Mouse (Mus musculus): ENCODE data around the gene Col27a1. TPM values are rescaled to one million over a fixed set of nuclear protein-coding genes. Genes with fewer than 3 reads are reported as not detected.

Gene Col27a1
- polyA plus RNA-seq, 1 experiment from 2014 or later = 4.6 TPM

DNA sequence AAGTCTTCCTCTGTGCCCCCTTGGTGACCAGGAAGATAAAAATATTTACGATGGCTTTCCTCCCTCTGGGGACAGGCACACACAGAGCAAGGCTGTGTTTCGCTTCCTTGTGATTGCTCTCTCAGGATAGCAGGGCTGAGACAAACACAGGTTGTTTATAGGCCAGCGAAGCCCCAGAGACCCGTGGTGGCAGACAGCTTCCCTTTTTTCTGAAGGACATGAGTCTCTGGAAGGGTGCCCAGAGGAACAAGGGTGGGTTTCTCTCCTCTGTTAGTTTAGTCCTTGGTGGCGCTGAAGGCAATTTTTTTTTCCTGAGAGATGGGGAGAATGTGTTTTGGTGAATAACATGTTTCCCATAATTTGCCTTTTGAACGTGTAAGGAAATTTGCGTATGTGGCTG lies 8.2 kb upstream of the Col27a1 start:
- H3K27me3 ChIP-seq (replicated peaks) = no peaks in the 10 kb centered on the region
- no peak overlapping the region for H3K27ac ChIP-seq
- no peaks in the 10 kb centered on the region for H3K4me1 ChIP-seq
- H3K9ac ChIP-seq = no peak overlapping the region
- no peak for ATAC-seq (ENCODE audit: low FRiP score, low read depth)
- H3K36me3 ChIP-seq = no peaks in the 10 kb centered on the region
- no peak overlapping the region for H3K4me2 ChIP-seq (replicated peaks)
- no peak overlapping the region for H3K4me3 ChIP-seq
- no peaks in the 10 kb centered on the region for H3K9me3 ChIP-seq
- 66% methylated on average over 7 of the region's 7 CpGs for WGBS

DNA sequence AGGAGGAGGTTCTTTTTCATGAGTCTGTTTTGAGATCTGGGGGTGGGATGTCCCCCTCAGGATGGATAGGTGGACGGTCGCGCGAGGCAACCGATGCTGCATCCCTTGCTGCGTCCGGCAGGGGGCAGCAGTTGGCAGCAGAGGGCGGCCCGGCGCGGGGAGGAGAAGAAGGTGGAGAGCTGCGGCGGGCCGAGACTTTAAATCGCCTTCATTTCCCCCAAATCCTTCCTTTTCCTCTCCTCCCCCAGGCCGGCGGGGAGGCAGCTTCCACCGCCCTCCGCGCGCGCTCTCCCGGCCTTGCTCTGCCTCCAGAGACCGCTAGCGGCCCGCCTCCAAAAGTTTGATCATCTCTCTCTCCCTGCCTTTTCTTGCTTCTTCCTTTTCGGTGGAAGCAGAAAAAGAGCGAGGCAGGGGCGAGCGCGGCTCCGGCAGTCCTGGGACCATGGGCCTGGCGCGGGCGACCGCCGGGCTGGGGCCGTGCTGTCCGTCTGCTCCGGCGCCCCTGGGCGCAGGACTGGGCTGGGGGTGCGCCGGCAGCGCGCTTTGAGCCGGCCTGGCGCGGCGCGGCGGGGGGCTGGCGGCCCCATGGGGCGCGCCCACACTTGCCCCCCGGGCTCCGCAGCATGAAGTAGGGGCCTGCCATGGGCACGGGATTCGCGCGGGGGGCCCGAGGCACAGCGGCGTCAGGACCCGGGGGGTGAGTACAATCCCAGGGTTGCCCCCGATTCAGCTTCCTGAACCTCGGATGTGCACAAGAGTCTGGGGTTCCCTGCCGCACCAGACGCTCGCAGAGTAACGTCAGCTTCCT lies 1.6 kb downstream of the Col27a1 start:
- WGBS = under 1% methylated on average over 70 of the region's 71 CpGs
- peak; percentile 70 for ATAC-seq (ENCODE audit: low FRiP score, low read depth)
- Histone ChIP-seq H3K4me1 (peaks cover 26% of the 10 kb centered on the region), H3K27ac (no peak overlapping the region), H3K9ac (peak overlapping the region; percentile 83), H3K9me3 (no peaks in the 10 kb centered on the region), H3K4me2 (replicated peaks) (peak overlapping the region; percentile 100), H3K36me3 (no peaks in the 10 kb centered on the region), H3K27me3 (replicated peaks) (peaks cover 41% of the 10 kb centered on the region), H3K4me3 (peak overlapping the region; percentile 69)

DNA sequence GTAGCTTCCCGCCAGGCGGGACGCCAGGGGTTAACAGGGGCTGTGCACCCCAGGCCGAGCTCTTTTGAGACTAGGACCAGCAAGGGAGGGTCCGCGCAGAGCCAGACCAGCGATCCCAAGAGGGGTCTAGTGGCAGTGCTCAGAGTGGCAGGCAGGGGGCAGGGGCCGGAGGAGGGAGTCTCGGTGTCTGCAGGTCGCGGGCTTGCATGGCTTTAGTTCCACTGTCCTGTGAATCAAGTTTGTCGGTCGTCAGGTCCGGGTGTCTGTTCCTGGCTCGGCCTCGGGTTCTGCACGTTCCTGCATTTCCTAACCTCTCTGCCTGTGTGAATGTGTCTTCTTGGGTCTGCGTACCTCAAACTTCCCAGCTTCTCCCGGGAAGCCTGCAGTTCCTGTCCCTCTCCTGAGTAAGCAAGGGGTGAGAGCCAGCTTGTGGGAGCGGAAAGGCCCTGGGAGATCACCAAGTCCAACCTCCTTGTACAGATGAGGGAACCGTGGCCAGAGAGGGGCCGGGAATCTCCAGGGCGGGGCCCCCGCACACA lies 2.3 kb downstream of the Col27a1 start:
- peaks cover 26% of the 10 kb centered on the region for H3K4me1 ChIP-seq
- WGBS = 2% methylated on average over 24 of the region's 24 CpGs
- H3K4me2 ChIP-seq (replicated peaks) = peak overlapping the region; percentile 100
- no peaks in the 10 kb centered on the region for H3K9me3 ChIP-seq
- peak overlapping the region; percentile 69 for H3K4me3 ChIP-seq
- no peak overlapping the region for H3K27ac ChIP-seq
- H3K9ac ChIP-seq = peak overlapping the region; percentile 83
- no peaks in the 10 kb centered on the region for H3K36me3 ChIP-seq
- H3K27me3 ChIP-seq (replicated peaks) = peaks cover 41% of the 10 kb centered on the region
- peak; percentile 79 for ATAC-seq (ENCODE audit: low FRiP score, low read depth)

DNA sequence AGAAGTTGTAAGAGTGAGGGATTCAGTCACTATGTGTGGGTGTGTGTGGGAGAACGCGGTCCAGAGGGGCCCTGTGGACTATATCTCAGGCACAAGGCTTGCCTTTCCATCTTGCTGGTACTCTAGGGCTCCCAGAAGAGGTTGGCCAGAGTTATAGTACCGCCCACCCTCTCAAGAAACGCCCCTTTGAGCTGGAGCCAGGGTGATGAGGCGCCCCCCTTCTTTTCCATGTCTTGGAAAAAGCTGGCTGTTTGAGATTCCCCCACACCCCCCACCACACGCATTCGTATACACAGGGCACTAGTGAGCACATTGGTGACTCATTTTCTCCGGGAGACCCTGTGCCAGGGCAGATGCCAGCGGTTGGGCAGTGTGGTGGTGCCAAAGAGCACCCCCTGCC lies 2.8 kb downstream of the Col27a1 start:
- peak; percentile 5; the same call in 1 of the 2 replicates for ATAC-seq (ENCODE audit: low FRiP score, low read depth)
- 0 out of 2 replicates have a peak overlapping the region, but pooled peaks have one; percentile 29 for H3K9ac ChIP-seq
- peaks cover 41% of the 10 kb centered on the region for H3K27me3 ChIP-seq (replicated peaks)
- H3K4me1 ChIP-seq = peaks cover 26% of the 10 kb centered on the region
- H3K27ac ChIP-seq = no peak overlapping the region
- H3K36me3 ChIP-seq = no peaks in the 10 kb centered on the region
- 35% methylated on average over 9 of the region's 9 CpGs for WGBS
- H3K4me3 ChIP-seq = peak overlapping the region; percentile 69
- H3K9me3 ChIP-seq = no peaks in the 10 kb centered on the region
- peak overlapping the region; percentile 100 for H3K4me2 ChIP-seq (replicated peaks)

DNA sequence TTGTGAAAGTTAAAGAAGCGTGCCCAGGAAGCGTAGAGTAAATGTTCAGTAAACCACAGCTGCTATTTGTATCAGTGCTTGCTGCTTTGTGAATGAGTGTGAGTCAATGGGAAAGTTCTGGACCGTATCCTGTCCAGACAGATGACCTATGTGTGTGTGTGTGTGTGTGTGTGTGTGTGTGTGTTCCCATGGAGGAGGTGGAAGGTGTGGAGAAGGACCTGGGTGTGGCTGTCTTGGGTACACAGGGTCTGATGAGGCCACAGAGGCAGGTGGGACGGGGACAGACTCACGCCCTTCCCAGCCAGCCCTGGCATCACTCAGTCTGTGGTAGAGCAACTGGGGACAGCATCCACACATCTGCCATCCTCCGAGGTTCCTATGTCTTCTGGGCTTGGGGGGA lies 3.7 kb downstream of the Col27a1 start:
- Histone ChIP-seq H3K36me3 (no peaks in the 10 kb centered on the region), H3K9ac (no peak overlapping the region), H3K27ac (no peak overlapping the region), H3K4me1 (peaks cover 26% of the 10 kb centered on the region), H3K4me2 (replicated peaks) (peak overlapping the region; percentile 100; the same call in 1 of the 2 replicates), H3K9me3 (no peaks in the 10 kb centered on the region), H3K27me3 (replicated peaks) (peaks cover 34% of the 10 kb centered on the region), H3K4me3 (no peak overlapping the region)
- WGBS = 85% methylated on average over 6 of the region's 6 CpGs
- ATAC-seq (ENCODE audit: low FRiP score, low read depth) = no peak

DNA sequence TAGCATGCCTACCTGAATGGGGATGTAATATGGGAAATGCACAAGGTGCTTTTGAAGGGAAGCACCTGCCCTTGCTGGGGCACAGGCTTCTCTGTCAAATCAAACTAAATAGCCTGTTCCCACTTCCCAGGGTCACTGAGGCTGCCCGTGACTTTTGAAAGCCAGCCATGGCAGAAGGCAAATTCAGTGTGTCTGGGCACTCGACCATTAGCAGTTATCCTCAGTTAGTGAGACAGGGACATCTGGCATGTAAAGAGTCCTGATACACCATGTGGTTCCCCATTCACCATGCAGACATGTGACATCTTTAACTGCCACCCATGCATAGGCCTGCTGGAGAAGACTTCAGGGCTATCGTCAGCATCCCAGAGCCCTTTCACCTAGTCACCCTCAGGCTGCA lies 5.3 kb downstream of the Col27a1 start:
- H3K27me3 ChIP-seq (replicated peaks) = peaks cover 20% of the 10 kb centered on the region
- H3K4me2 ChIP-seq (replicated peaks) = no peak overlapping the region
- no peak overlapping the region for H3K9ac ChIP-seq
- H3K27ac ChIP-seq = no peak overlapping the region
- no peak for ATAC-seq (ENCODE audit: low FRiP score, low read depth)
- H3K4me1 ChIP-seq = peaks cover 21% of the 10 kb centered on the region
- no peak overlapping the region for H3K4me3 ChIP-seq
- H3K36me3 ChIP-seq = no peaks in the 10 kb centered on the region
- WGBS = 69% methylated on average over 3 of the region's 3 CpGs
- no peaks in the 10 kb centered on the region for H3K9me3 ChIP-seq

DNA sequence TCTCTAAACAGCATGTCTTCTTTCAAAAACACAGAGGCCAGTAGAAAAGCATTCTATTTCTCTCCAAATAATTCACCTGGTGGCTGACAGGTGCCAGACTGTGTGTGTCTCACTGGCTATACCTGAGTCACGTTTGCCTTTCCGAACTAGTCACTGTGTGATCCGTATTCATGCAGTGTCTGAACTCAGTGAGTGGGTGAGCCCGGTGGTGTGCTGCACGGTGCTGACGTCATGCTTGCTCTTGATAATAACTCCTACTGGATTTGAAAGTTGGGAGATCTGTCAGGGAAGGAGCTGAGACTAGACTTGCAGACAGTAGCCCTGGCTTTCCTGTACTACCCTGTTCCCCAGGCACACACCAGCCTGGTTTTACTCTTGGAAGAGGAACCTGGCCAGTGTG lies 5.8 kb downstream of the Col27a1 start:
- Histone ChIP-seq H3K4me3 (no peak overlapping the region), H3K27ac (no peak overlapping the region), H3K27me3 (replicated peaks) (peaks cover 14% of the 10 kb centered on the region), H3K4me1 (peaks cover 15% of the 10 kb centered on the region), H3K4me2 (replicated peaks) (no peak overlapping the region), H3K9me3 (no peaks in the 10 kb centered on the region), H3K9ac (no peak overlapping the region), H3K36me3 (no peaks in the 10 kb centered on the region)
- no peak for ATAC-seq (ENCODE audit: low FRiP score, low read depth)
- 84% methylated on average over 6 of the region's 6 CpGs for WGBS

DNA sequence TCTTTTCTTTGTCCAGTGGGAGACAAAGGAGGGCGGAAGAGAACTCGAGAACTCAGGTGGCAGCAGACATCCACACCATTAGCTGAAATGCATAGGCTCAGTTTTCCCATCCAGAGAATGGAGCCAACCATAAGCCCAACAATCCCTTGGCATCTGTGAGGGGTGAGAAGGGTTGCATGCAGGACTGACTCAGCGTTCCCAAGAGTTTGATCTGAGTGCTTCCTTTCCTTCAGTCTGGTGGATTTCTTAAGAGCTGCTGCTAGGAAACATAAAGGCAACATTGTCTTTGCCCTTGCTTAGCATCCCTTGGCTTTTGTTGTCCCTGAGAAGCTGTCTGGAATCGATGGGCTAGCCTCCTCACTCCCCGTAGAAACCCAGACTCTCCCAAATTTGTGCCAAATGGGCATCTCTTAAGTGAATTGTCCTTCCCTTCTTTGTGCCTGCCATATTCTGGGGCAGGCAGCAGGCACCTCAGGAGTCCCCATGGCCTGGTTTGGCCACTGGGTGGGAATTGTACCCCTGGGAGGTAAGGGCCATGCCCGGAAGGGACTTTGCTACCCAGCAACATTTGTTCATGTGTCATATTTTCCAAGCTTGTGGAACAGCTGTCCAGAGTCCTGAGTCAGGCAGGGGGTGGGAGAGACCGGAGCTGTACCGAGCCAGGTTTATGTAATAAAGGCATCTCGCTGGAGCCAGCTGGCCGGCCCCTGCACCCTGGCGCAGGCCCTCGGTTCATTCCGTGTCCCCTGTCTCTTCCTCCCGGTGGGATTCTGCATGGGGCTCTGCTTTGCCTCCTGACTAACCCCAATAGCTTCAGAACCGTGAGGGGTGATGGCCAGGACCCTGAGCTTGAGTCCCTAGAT lies 7.5 kb downstream of the Col27a1 start:
- Histone ChIP-seq H3K36me3 (no peaks in the 10 kb centered on the region), H3K4me3 (no peak overlapping the region), H3K9ac (no peak overlapping the region), H3K4me1 (peaks cover 6% of the 10 kb centered on the region), H3K4me2 (replicated peaks) (no peak overlapping the region), H3K27me3 (replicated peaks) (peaks cover 7% of the 10 kb centered on the region), H3K27ac (no peak overlapping the region), H3K9me3 (no peaks in the 10 kb centered on the region)
- WGBS = 88% methylated on average over 15 of the region's 15 CpGs
- no peak for ATAC-seq (ENCODE audit: low FRiP score, low read depth)

DNA sequence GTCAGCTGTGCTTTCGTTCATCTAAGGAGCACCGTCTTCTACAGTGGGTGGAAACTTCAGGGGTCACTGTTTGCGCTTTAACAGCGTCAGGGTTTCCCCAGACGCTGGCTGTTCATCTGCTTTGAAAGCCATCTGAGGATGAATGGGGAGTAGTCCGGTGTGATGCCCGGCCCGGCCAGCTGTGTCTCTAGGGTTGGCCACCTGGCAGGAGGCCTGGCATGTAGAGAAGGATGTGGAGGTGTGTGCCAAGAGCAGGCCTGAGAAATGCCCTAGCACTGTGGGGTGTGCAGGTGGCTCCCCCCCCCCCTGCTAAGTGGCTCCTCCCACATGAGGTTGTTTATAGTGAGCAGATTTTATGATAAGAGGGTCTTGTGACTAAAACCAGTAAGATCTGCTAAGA lies 8.4 kb downstream of the Col27a1 start:
- H3K27ac ChIP-seq = no peak overlapping the region
- no peak overlapping the region for H3K4me2 ChIP-seq (replicated peaks)
- no peak overlapping the region for H3K4me3 ChIP-seq
- ATAC-seq (ENCODE audit: low FRiP score, low read depth) = no peak
- no peaks in the 10 kb centered on the region for H3K27me3 ChIP-seq (replicated peaks)
- no peaks in the 10 kb centered on the region for H3K9me3 ChIP-seq
- 78% methylated on average over 8 of the region's 8 CpGs for WGBS
- H3K36me3 ChIP-seq = no peaks in the 10 kb centered on the region
- H3K9ac ChIP-seq = no peak overlapping the region
- no peaks in the 10 kb centered on the region; the same call in 1 of the 2 replicates for H3K4me1 ChIP-seq

DNA sequence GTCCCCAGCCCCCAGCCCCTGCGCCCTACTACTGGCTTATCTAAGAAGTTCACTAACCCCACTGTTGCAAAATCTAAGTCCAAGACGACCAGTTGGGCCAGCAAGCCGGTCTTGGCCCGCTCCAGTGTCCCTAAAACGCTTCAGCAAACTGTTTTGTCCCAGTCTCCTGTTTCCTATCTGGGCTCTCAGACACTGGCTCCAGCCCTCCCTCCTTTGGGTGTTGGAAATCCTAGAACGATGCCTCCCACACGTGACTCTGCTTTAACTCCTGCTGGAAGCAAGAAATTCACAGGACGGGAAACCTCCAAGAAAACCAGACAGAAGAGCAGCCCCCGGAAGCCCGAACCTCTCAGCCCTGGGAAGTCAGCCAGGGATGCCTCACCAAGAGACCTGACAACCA lies 11.6 kb downstream of the Col27a1 start:
- no peak overlapping the region for H3K27ac ChIP-seq

DNA sequence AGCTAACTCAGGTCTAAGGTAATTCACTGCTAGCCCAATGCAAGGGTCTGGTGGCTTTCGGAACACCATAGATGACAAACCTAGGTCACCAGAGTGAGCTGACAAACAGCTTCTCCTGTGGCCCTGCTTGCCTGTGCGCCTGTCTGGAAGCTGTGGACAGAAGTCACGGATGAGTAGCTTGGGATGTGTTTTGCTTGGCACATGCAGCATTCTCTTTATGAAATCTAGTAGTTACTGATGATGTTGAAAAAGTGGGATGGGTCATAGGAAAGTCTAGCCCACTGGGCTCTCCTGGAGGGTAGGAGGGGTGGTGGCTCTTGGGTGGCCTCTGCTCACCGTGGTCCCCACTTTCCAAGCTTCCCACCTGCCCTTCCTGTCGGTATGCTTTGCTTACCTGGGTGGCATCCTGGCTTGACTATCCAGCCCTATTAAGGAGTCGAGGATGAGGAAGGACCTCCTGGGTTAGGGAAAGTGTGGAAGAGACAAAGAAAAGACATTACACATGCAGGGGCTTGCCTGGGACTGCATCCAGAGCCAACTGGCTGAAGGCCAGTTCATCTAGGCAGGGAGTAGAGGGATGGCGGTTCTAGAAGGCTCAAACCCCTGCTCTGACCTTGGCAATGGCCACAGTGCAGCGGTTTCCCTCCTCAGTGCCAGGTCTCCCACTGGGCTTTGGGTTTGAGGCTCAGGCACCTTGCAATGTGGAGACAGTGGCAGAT lies 12.5 kb downstream of the Col27a1 start:
- Histone ChIP-seq H3K27ac (no peak overlapping the region), H3K36me3 (no peaks in the 10 kb centered on the region), H3K9me3 (no peaks in the 10 kb centered on the region), H3K9ac (no peak overlapping the region), H3K4me2 (replicated peaks) (no peak overlapping the region), H3K27me3 (replicated peaks) (no peaks in the 10 kb centered on the region), H3K4me3 (no peak overlapping the region), H3K4me1 (peaks cover 18% of the 10 kb centered on the region)
- ATAC-seq (ENCODE audit: low FRiP score, low read depth) = no peak
- WGBS = 80% methylated on average over 8 of the region's 8 CpGs

More for the DNA sequence above, 11.6 kb downstream of the Col27a1 start:
- no peak for ATAC-seq (ENCODE audit: low FRiP score, low read depth)
- H3K4me1 ChIP-seq = peaks cover 18% of the 10 kb centered on the region
- WGBS = 84% methylated on average over 10 of the region's 10 CpGs
- no peak overlapping the region for H3K9ac ChIP-seq
- H3K4me2 ChIP-seq (replicated peaks) = no peak overlapping the region
- no peaks in the 10 kb centered on the region for H3K27me3 ChIP-seq (replicated peaks)
- H3K4me3 ChIP-seq = no peak overlapping the region
- no peaks in the 10 kb centered on the region for H3K36me3 ChIP-seq
- no peaks in the 10 kb centered on the region for H3K9me3 ChIP-seq

DNA sequence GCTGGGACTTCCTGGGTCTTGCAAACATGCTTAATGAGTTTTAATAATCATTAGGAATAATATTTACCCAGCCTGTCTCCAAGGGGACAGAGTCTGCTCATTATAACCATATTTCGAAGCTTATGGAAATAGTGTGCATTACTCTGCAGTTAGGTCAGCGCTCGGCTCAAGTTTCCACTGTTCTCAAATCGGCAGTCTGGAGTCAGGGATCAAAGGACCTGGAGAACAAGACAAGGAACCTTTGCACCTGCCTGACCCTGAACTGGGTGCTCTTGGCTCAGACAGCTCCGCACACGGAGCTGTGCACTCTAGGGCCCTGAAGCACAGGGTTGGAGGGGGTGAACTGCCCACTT lies 13.1 kb downstream of the Col27a1 start:
- peaks cover 18% of the 10 kb centered on the region for H3K4me1 ChIP-seq
- ATAC-seq (ENCODE audit: low FRiP score, low read depth) = no peak
- H3K27ac ChIP-seq = no peak overlapping the region
- no peak overlapping the region for H3K9ac ChIP-seq
- no peaks in the 10 kb centered on the region for H3K36me3 ChIP-seq
- H3K27me3 ChIP-seq (replicated peaks) = no peaks in the 10 kb centered on the region
- H3K4me3 ChIP-seq = no peak overlapping the region
- no peak overlapping the region for H3K4me2 ChIP-seq (replicated peaks)
- 82% methylated on average over 6 of the region's 6 CpGs for WGBS
- no peaks in the 10 kb centered on the region for H3K9me3 ChIP-seq

All from neural tube, embryonic 12.5 days (tissue).